ENCODE assay signal across 9 mouse cellular contexts in genomic region chr16:13358741-13359140, GRCm38 (mm10).
DNase-seq lines count a peak whose midpoint lies in the region; ATAC-seq and TF ChIP-seq lines count a peak whose summit lies in the region.
"Had no signal": no experiment of that assay in that cellular context is flagged by ENCODE, and none has a peak within 500 bp of the region (broad histone marks: within the 10 kb centered on the region; RNA-seq: fewer than 3 reads in every experiment).

No protein-coding gene starts in this region.

- ATAC-seq in lung, embryonic 15.5 days (ENCODE audit: borderline replicate concordance, extremely low read depth, low FRiP score, low TSS enrichment), result no peak
- no peak for ATAC-seq in intestine, embryonic 16.5 days

- peaks cover 5% of the 10 kb centered on the region for H3K79me2 ChIP-seq in heart, adult 2 months (replicated peaks; ENCODE audit: control insufficient read depth, insufficient read depth, low read length)

- peak overlapping the region; percentile 42 for H3K4me2 ChIP-seq in lung, embryonic 15.5 days
- H3K4me2 ChIP-seq in intestine, embryonic 16.5 days (ENCODE audit: low read depth, low read length), result no peak overlapping the region; the same call in 1 of the 2 replicates

- TF ChIP-seq CTCF in heart, adult 2 months (IDR thresholded peaks at IDR 0.05), result no peak
- TF ChIP-seq CTCF in small intestine, adult 2 months (IDR thresholded peaks at IDR 0.05; ENCODE audit: extremely low read depth, insufficient read length, insufficient replicate concordance, low read depth, low read length), result no peak

- H3K4me1 ChIP-seq in heart, adult 2 months (ENCODE audit: control insufficient read depth, insufficient read depth, low read length), result peaks cover 21% of the 10 kb centered on the region
- peaks cover 41% of the 10 kb centered on the region for H3K4me1 ChIP-seq in lung, embryonic 15.5 days
- H3K4me1 ChIP-seq in intestine, embryonic 16.5 days (ENCODE audit: control insufficient read depth, insufficient read depth, low read length), result peaks cover 38% of the 10 kb centered on the region
- H3K4me1 ChIP-seq in small intestine, adult 2 months (ENCODE audit: control insufficient read depth, insufficient read depth, insufficient read length, low read length), result no peaks in the 10 kb centered on the region; the same call in 1 of the 2 replicates

- peaks cover 14% of the 10 kb centered on the region for H3K36me3 ChIP-seq in heart, adult 2 months (ENCODE audit: control insufficient read depth, insufficient read depth, low read length)
- no peaks in the 10 kb centered on the region for H3K36me3 ChIP-seq in lung, embryonic 15.5 days
- H3K36me3 ChIP-seq in intestine, embryonic 16.5 days (ENCODE audit: control insufficient read depth, insufficient read depth, low read length), result no peaks in the 10 kb centered on the region
- peaks cover 1% of the 10 kb centered on the region; the same call in 1 of the 2 replicates for H3K36me3 ChIP-seq in small intestine, adult 2 months (ENCODE audit: control insufficient read depth, insufficient read depth, low read length)

- no peak for TF ChIP-seq POLR2A in heart, adult 2 months (IDR thresholded peaks at IDR 0.05; ENCODE audit: insufficient read depth, low read depth, low read length)
- TF ChIP-seq POLR2A in small intestine, adult 2 months (IDR thresholded peaks at IDR 0.05; ENCODE audit: low read depth, low read length), result no peak

- H3K9ac ChIP-seq in heart, adult 2 months (ENCODE audit: low read depth, low read length), result peak overlapping the region; percentile 53
- no peak overlapping the region for H3K9ac ChIP-seq in lung, embryonic 15.5 days
- peak overlapping the region; percentile 21; the same call in 1 of the 2 replicates for H3K9ac ChIP-seq in intestine, embryonic 16.5 days (ENCODE audit: low read depth, low read length)

- intact Hi-C loops in heart, adult 2 months (cut with DNase I), result loop anchor here (1.0 to 5.0 kb wide), 4 partner anchors 14 to 198 kb away; no protein-coding TSS in a partner anchor

- no peak for DNase-seq in heart, adult 2 months
- DNase-seq in heart, postnatal 4 days, result no peak
- no peak for DNase-seq in lung, postnatal 36 days
- no peak for DNase-seq in left cerebral cortex, adult 11 months (ENCODE audit: low spot score)
- no peak for DNase-seq in adrenal gland, postnatal 36 days

- TF ChIP-seq EP300 in heart, adult 2 months (IDR thresholded peaks at IDR 0.05; ENCODE audit: insufficient read depth, low read depth, low read length), result no peak

- peak overlapping the region; percentile 41 for H3K4me3 ChIP-seq in heart, adult 2 months
- H3K4me3 ChIP-seq in lung, embryonic 15.5 days, result no peak overlapping the region
- 0 out of 2 replicates have a peak overlapping the region, but pooled peaks have one; percentile 25 for H3K4me3 ChIP-seq in intestine, embryonic 16.5 days (ENCODE audit: low read length)
- no peak overlapping the region for H3K4me3 ChIP-seq in small intestine, adult 2 months (ENCODE audit: low read depth, low read length)

- H3K27ac ChIP-seq in heart, adult 2 months, result peak overlapping the region; percentile 85
- peak overlapping the region; percentile 57 for H3K27ac ChIP-seq in lung, embryonic 15.5 days
- H3K27ac ChIP-seq in intestine, embryonic 16.5 days (ENCODE audit: low read length), result peak overlapping the region; percentile 73
- peak overlapping the region; percentile 13; the same call in 1 of the 2 replicates for H3K27ac ChIP-seq in small intestine, adult 2 months (ENCODE audit: insufficient read depth, low read depth, low read length)

- no peaks in the 10 kb centered on the region for H3K27me3 ChIP-seq in heart, adult 2 months (ENCODE audit: control insufficient read depth, insufficient read depth, low read length)
- no peaks in the 10 kb centered on the region for H3K27me3 ChIP-seq in lung, embryonic 15.5 days
- H3K27me3 ChIP-seq in intestine, embryonic 16.5 days (replicated peaks; ENCODE audit: control insufficient read depth, insufficient read depth, low read length), result no peaks in the 10 kb centered on the region
- no peaks in the 10 kb centered on the region for H3K27me3 ChIP-seq in small intestine, adult 2 months (ENCODE audit: control insufficient read depth, insufficient read depth, low read length)
- H3K27me3 ChIP-seq: megakaryocyte, embryonic 14.5 days had no signal

- H3K9me3 ChIP-seq in lung, embryonic 15.5 days, result no peaks in the 10 kb centered on the region
- no peaks in the 10 kb centered on the region for H3K9me3 ChIP-seq in intestine, embryonic 16.5 days (ENCODE audit: control insufficient read depth, low read length)
- H3K9me3 ChIP-seq: megakaryocyte, embryonic 14.5 days had no signal

Comparison
In these comparisons a context has a peak if more than half of its experiments do, and no peak if none do; other contexts are left out.
1. H3K27ac ChIP-seq: peak in every context shown above with its lines; median percentile 85 in heart, adult 2 months; 73 in intestine, embryonic 16.5 days; 57 in lung, embryonic 15.5 days; 13 in small intestine, adult 2 months.
2. H3K4me3 ChIP-seq: peak in heart, adult 2 months (single experiment) and intestine, embryonic 16.5 days (single experiment); none in lung, embryonic 15.5 days (single experiment) and small intestine, adult 2 months (single experiment).